Mouse (Mus musculus) myocyte (in vitro differentiated cells): Measurements from ENCODE around the gene Rnf114.

Source experiments
- MAX ChIP-seq: IDR thresholded peaks from one replicate; pipeline ENCODE4 v1.6.1; 2011; ENCODE audit warnings: low read depth, mild to moderate bottlenecking, control low read depth
- USF1 ChIP-seq: IDR thresholded peaks from one replicate; pipeline ENCODE4 v1.6.1; 2011; ENCODE audit warnings: low read depth, mild to moderate bottlenecking, control low read depth, moderate library complexity

GRCm38 (mm10) chr2:167465951-167466350 lies 26.5 kb upstream of the Rnf114 start:
- TF ChIP-seq MAX (no peak), USF1 (no peak)
